Mouse (Mus musculus) spleen, adult 12 weeks (tissue): ENCODE results near the gene Gm44965.

ENCODE experiments used
- DNase-seq: peaks from one replicate; pipeline ENCODE4 v3.0.0; 2022; ENCODE audit warnings: low spot score

Gene Gm44965

DNA sequence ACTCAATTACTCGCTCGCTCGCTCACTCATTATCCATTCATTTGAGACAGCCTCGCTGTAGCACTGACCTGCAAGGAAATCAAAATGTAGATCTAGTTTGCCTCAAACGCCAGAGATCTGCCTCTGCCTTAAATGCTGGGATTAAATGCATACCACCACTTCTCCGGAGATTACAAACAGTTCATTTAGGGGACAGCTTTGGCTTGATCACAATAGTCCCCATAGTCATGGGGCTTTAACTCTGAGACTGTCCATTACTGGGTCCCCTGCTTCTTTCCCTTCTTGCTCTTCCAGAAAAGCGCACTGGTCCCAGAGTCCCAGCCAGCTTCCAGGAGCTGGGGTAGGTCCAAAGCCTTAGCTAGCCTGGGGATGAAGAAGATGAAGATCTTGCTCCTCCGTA lies 32.7 kb downstream of the Gm44965 start, which contains the start of gene AI854703:
AI854703 (plus strand) TSS at position 301 of the 400 bp plus-strand sequence.
- no peak for DNase-seq

DNA sequence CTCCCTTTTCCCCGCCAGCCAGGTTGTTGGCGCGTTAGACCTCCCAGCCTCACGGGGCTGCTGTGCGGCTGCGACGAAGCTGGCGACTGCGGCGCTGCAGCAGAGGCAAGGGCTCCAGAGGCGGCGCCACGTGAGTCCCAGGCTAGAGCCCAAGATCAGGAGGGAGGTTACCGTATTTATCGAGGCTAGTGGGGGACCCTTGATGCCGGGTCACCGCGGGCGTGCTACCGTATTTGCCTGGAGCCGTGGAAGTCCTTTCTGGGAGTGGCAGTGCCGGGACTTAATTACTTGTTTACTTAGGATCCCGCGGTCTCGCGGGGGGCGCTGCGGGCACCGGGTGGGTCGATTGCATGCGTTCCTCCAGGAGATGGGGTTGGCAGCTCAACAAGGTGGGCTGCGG lies 33.2 kb downstream of the Gm44965 start:
- DNase-seq: no peak

DNA sequence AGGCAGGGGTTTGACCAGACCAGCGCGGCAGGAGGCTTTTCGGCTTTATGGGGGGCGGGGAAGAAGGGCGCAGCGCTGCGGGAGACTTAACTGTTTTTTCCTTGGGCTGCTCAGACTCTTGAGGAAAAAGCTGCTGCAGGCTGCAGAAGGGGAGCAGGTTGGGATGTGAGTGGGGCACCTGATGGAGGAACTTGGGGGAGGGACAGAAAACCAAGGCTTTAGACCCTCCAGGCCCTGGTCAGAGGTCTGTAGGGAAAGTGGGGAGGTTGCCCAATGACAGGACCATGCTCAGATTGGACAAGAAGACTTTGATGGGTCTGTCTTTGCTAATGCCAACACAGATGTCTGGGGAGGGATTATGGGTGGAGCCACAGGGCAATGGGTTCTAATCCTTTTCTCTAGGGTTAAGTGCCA lies 33.8 kb downstream of the Gm44965 start:
- DNase-seq: no peak

DNA sequence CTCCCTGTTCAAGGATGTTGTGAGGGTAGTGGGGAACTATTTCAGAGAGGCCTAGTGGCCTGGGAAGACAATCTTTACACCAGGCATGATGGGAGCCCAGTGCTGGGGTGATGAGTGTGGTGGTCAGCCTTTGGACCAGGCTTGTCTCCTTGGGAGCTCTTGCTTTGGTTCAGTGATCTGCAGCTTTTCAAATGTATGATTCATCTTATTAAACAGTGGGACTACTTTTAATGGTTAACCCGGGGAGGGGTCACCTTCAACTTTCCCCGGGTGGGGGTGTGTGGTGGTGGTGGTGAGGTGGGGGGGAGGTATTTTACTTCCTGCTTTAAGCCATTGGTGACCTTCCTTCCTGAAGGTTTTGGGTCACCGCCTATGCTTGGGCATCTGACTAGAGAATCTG lies 34.6 kb downstream of the Gm44965 start:
- no peak for DNase-seq

DNA sequence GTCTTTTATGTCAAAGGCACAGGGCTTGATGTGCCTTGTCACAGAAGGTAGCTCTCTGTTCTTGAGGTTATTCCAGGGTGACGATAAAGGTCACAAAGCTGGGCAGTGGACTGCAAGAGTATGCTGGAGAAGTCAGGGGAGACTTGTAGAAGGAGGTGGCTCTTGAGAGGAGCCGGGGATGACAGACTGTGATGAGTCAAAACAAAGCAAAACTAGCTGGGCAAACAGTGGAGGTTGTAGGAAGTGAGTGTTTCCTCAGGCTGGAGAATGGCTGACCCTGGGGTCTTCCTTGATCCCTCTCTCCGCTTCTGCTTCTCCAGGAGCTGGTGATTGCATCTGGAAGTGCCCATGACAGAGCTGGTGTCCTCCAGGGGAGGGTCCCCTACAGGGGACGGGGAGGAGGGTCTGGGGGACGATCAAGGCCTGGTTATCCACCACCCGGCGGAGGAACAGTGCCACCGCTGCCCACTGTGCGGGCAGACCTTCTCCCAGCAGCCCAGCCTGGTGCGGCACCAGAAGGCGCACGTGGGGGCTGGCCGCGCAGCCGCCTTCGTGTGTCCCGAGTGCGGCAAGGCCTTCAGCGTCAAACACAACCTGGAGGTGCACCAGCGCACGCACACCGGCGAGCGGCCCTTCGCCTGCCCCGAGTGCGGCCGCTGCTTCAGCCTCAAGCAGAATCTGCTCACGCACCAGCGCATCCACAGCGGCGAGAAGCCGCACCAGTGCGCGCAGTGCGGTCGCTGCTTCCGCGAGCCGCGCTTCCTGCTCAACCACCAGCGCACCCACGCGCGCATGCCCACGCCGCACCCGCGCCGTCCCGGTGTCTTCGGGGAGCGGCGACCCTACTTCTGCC lies 35.3 kb downstream of the Gm44965 start:
- no peak for DNase-seq

DNA sequence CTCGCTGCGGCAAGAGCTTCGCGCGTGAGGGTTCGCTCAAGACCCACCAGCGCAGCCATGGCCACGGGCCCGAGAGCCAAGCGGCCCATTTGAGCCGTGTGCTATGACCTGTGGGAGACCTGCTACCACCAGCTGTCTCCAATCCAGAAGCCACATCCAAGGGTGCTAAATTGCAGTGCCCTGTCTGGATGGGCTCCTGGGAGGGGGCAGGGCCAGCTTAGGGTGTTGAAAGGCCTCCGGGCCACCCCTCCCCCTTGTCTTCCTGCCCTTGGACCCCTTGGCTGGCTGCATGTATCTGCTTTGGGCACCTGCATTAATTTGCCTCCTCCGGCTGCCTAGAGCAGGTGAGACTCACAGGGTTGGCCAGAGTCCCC lies 35.9 kb downstream of the Gm44965 start:
- DNase-seq: no peak

DNA sequence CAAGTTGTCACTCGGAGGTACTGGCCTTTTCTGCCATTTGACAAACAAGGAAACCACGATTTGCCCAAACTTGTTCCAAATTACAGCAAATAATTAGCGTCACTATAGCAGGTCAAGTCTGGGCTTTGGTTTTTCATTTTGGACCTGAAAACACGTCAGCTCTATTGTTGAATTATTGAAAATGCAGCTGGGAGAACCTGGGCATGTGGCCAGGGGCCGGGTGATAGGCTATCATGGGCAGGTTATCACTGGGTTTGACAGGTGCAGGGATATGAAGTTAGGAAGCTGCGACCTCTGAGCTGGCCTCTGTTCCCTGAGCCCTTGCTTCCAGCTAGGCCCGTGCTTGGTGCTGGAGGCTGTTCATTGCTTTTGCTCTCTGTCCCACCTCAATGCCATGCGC lies 37.1 kb downstream of the Gm44965 start:
- no peak for DNase-seq

DNA sequence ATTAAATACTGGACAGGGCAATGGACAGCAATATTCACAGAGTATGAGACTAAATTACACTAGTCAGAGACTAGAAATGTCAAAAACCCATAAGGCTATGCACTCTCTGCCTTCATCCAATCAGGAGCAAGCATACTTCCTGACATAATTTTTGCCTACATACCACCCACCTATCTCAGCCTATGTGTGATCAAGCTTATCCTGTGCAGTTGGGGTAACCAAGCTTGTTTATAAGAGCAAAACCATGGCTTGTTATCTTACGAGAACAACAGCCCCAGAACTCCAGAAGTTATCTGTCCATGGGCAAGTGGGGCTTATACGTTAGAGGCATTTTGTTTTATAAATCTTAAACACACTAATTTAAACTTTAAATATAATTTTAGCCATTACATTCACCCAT lies 41.4 kb downstream of the Gm44965 start:
- no peak for DNase-seq

DNA sequence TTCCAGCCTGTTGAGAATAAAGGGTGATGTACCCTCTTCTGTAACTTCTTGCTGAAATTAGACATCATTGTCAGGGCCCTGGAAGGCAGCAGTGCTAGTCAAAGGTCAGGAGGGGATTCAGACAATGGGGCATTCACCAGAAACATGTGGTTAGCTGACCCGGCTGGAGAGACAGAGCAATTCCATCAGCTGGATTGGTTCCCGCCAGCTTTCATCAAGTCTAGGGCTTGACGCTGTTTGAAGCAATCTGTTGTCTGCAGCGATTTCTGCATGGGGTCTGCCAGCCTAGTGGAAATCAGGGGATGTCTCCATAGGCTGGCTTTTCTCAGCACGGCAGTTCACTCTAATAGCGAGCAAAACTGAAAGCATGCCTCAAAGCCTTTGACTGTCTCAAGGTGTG lies 42.8 kb downstream of the Gm44965 start:
- DNase-seq: no peak

DNA sequence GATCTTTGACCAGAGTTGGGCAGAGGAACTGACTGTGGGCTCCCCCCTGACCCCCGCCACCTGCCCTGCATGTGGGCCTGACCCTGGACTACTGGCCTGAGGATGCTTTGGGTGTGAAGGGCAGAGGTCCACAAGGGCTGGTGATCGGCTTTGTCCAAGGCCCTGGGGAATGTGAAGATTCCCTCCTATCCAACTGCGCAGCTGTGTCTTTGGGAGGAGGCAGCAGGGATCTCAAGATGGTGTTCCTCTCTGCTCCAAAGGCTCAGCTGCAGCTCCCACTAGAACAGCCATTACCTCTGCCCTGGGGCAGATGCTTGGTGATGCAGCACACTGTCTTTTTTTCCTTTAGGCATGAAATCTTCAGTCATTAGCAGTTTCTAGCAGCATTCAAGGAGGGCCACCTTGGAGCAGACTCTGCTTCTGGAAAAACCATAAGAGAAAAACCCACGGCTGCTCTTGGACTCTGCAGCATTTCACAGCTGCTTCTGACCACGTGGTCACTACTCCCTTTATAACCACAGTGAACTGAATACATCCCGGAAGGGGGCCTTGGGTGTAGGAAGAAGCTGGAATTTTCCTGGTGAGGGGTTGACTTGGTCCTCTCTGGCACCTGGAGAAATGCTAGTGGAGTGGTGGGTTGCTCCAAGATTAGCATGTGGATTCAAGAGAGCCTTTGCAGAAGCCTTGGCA lies 44.2 kb downstream of the Gm44965 start:
- no peak for DNase-seq

DNA sequence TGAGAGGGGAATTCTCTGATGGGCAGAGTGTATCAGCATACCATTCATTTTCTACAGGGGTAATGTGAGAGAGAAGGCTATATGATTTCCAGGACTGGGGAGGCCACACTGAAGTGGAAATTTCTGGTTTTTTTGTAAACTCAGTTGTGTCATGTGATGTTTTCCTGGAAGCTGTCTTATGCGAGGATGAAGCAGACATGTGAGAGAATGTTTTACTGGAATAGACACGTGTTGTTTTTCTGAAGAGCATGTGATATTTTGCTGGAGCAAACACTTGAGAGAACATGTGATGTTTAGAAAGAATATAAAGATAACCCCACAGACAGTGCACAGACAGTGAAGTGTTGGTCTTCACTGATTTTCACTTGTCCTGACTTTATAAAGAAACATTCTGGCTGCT lies 44.8 kb downstream of the Gm44965 start:
- no peak for DNase-seq

DNA sequence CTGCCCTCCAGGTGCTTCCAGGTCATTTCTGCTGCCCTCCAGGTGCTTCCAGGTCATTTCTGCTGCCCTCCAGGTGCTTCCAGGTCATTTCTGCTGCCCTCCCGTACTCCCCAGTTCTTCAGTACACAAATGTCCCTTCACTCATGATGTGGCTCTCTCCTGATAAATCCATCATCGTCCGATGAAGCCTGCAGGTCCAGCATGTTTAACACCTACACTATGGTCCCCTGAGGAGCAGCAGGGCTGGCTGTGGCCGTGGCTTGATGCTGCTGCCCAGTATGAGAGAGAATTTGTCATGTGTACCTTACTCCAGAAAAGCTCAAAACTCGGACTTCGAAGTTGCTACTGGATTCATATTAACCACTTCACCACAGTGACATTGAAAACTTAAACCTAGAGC lies 47.6 kb downstream of the Gm44965 start:
- no peak for DNase-seq

DNA sequence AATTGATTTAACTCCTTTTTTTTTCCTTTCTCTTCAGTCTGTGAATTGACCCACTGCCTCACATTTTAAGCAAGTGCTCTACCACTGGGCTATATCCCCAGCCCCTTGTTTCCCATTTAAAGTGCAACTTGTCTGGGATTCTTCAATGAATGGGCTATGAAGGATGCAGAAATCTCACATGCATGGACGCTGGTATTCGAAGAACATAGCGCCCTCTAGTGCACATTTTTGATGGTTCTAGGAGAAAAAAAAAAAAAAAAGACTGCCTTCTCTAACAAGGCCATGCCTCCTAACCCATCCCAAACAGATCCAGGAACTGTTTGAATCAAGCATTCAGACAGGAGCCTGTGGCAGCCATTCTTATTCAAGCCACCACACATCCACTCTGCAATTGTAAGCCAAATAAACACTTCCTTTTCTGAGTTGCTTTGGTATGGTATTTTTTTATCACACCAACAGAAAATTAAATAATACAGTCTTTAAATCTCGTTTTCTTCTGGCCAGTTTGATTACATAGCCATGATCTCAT lies 49.1 kb downstream of the Gm44965 start:
- DNase-seq: no peak

DNA sequence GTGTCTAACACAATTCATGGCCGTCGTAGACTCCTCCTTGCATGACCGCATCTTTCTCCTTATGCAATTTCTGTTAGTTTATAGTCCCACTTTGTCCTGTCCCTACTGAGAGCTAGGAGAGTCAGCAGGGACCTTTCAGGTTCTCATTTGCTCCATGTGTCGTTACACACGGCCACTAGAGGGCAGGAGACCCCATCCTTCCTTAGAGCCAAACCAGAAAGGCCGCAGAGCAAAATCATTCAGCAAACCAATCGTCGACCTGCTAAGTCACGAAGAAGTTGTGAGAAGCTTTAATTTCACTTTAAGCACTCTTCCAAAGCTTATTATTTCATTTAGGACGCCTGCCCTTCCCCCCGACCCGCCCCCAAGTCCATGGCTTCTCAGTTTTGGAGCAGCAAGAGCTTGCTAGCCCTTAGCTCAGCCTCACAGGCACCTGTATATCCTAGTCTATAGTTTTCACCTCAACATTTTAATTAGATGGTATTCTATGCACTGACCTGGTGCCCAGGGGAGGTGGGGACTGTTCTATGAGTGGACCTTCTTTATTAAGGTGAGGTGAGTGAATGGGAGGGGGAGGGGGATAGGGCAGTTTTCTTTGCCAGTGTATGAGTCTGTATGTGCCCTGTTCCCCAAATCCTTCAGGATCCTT lies 52.0 kb downstream of the Gm44965 start:
- peak; percentile 37 for DNase-seq

DNA sequence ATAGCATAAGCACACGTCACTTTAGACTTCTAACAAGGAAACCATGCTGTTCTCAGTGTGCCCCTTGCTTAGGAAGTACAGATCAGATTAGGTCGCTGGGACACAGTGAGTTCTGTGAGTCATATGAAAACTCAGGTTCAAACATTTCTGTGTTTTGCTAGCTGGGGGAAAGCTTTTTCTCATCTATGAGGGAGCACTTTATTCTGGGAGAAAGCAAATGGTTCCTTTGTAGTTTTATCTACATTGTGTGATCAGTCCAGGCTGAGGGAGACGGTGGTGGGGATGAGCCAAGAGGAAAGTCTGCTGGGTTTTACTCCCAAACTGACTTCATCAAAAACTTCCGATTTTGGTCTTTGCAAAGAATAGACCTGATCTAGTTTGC lies 52.6 kb downstream of the Gm44965 start:
- DNase-seq: no peak

DNA sequence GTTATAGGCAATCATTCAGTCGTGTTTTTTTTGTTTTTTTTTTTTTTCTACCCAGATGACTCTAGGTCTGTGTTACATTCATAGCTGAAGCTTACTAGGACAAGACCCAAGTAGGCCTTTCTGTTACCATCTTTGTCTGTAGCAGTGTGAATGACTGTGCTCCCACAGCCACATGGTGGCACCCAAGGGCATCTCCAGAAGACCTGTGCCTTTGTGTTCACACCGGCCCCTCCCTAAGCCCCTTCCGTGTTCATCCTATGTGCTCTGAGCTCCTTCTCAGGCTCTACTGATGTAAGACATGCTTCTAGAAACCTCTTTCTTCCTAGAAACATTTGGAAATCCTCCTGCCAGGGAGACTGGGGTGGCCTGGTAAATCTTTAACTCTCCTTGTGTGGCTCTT lies 53.3 kb downstream of the Gm44965 start, which contains the start of gene Gimap8:
Gimap8 (plus strand) TSS at position 240 of the 400 bp plus-strand sequence.
- DNase-seq: peak; percentile 68

DNA sequence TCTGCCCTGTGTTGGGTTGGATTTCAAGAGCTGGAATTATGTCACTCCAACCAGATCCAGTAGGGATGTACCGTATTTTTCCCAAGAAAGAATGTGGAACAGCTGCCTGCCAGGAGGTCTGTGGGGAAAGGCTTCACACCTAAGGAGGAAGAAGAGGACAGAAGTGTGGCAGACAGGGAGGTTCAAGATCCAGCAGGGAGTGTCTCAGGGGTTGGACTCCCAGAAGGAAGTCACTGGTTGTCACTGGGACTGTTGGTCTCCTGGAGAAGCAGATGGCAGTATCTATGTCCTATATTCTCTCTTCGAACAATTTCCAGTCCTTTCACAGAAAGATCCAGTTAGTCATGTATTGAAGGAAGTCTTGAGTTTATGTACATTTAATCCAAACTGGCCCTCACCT lies 53.9 kb downstream of the Gm44965 start:
- DNase-seq: no peak

DNA sequence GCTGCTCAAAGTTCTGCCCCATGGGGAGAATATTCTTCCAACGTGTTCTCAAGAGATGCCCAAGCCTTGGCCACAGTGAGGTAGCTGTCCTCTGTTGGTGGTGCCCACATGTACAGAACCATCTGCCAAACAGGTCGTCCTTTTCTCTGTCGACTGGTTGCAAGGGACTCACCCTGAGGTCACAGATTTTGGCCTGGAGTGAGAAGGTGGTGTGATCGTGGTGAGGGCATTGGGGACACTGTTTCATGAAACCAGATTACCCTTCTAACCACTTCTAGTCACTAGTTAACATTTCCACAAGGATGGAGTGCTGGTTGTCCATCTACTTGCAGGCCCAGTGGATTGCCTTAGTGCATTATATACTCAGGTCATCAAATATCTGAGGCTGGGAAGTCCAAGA lies 55.0 kb downstream of the Gm44965 start:
- DNase-seq: no peak

DNA sequence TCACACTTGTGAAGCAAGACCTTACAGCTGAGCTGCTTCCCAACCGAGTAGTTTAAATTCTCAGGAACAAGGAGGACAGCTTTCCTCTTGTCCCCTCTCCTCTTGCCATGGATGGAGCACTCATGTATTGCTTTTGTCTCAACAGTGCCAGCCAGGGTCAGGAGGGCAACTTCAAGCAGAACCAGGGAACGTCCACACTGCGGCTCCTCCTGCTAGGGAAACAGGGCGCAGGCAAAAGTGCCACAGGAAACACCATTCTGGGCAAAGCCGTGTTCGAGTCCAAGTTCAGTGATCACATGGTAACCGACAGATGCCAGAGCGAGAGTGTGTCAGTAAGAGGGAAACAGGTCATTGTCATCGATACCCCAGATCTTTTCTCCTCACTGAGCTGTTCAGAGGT lies 56.3 kb downstream of the Gm44965 start:
- no peak for DNase-seq

DNA sequence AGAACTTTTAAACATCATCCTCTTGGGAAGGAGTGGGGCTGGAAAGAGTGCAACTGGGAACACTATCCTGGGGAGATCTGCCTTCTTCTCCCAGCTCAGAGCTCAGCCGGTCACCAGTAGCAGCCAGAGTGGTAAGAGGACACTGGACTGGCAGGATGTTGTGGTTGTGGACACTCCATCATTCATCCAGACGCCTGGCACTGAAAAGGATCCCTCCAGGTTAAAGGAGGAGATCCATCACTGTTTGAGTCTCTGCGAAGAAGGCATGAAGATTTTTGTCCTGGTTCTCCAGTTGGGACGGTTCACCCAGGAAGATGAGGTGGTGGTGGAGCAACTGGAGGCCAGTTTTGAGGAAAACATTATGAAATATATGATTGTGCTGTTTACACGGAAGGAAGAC lies 65.0 kb downstream of the Gm44965 start:
- no peak for DNase-seq

DNA sequence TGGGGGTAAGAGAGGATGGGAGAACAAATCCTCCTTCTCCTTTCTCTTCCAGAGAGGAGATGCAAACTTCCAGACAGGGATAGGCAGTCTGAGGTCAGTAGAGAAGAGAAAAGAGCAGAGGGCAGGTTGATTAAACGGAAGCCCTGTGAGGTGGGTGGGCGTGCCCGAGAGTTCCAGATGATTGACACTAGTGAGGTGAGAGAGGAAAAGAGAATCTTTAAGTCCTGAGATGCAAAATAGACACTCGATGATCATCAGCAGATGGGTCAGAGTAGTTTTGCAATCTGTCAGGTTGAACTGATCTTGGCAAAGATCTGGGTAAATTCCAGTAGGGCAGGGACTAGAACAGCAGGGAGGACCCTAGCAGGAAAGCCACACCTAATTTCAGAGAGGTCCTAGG lies 71.0 kb downstream of the Gm44965 start:
- DNase-seq: no peak

DNA sequence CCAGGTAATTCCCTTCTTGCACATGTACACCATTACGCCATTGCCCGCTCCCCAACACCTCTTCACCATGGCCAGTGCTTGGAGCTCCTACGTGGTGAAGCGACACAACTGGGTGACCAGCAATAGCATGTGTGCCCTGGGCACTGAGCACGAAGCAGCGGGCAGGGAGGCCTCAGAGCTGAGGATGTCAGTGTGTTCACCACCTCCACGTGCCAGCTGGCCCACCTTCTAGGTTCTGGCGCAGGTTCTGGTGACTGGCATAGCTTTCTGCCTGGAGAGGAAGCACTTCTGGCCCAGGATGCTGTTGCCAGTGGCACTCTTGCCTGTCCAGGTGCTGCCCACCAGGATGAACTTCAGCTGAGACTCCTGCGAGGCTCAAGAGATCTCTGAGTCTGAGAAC lies 71.7 kb downstream of the Gm44965 start:
- no peak for DNase-seq

DNA sequence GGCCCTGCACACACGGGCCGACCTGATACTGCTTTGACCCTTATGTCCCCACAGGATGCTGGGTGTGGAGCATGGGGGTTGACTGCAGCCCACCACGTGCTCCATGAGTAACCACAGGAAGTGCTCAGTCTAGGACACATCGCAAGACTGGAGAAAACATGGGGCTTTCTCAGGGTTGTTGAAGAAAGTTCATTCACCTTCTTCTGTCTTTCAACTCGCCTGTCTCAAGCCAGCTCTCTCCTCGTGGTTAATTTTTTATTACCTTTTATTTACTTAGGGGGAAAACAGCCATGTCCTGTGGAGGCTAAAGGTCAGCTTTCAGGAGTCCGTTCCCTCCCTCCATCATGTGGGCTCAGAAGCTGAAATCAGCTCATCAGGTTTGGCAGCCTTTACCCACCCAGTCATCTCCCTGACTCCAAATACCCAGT lies 72.4 kb downstream of the Gm44965 start:
- DNase-seq: no peak
